Mouse (Mus musculus): Measurements from ENCODE around the gene Dpp6. TPM values are rescaled to one million over a fixed set of nuclear protein-coding genes. Genes with fewer than 3 reads are reported as not detected.

Gene Dpp6
- polyA plus RNA-seq, 1 experiment, result 95.2 TPM

GRCm38 (mm10) chr5:27204721-27205120, 387.7 kb downstream of the Dpp6 start:
- peaks cover 11% of the 10 kb centered on the region for H3K4me1 ChIP-seq (ENCODE audit: control insufficient read depth, insufficient read depth, low read length)
- no peak overlapping the region for H3K4me3 ChIP-seq (ENCODE audit: insufficient read depth, low read length)
- 0 out of 2 replicates have a peak overlapping the region, but pooled peaks have one; percentile 38 for H3K27ac ChIP-seq (ENCODE audit: insufficient read depth, low read length)
- TF ChIP-seq CTCF (IDR thresholded peaks at IDR 0.05; ENCODE audit: extremely low read depth, insufficient read depth, low read length), result no peak
- no peak for TF ChIP-seq POLR2A (IDR thresholded peaks at IDR 0.05; ENCODE audit: extremely low read depth, insufficient read depth, low read length)

GRCm38 (mm10) chr5:27205754-27206153, 388.8 kb downstream of the Dpp6 start:
- Histone ChIP-seq H3K4me1 (ENCODE audit: control insufficient read depth, insufficient read depth, low read length) (peaks cover 11% of the 10 kb centered on the region), H3K27ac (ENCODE audit: insufficient read depth, low read length) (peak overlapping the region; percentile 59; the same call in 1 of the 2 replicates), H3K4me3 (ENCODE audit: insufficient read depth, low read length) (no peak overlapping the region)
- TF ChIP-seq CTCF (IDR thresholded peaks at IDR 0.05; ENCODE audit: extremely low read depth, insufficient read depth, low read length) (no peak), POLR2A (IDR thresholded peaks at IDR 0.05; ENCODE audit: extremely low read depth, insufficient read depth, low read length) (no peak)

GRCm38 (mm10) chr5:27206213-27206612, 389.2 kb downstream of the Dpp6 start:
- Histone ChIP-seq H3K4me3 (ENCODE audit: insufficient read depth, low read length) (no peak overlapping the region), H3K27ac (ENCODE audit: insufficient read depth, low read length) (0 out of 2 replicates have a peak overlapping the region, but pooled peaks have one; percentile 2), H3K4me1 (ENCODE audit: control insufficient read depth, insufficient read depth, low read length) (peaks cover 11% of the 10 kb centered on the region)
- TF ChIP-seq POLR2A (IDR thresholded peaks at IDR 0.05; ENCODE audit: extremely low read depth, insufficient read depth, low read length), result no peak
- no peak for TF ChIP-seq CTCF (IDR thresholded peaks at IDR 0.05; ENCODE audit: extremely low read depth, insufficient read depth, low read length)

GRCm38 (mm10) chr5:27220116-27220515, 403.1 kb downstream of the Dpp6 start:
- no peaks in the 10 kb centered on the region for H3K4me1 ChIP-seq (ENCODE audit: control insufficient read depth, insufficient read depth, low read length)
- TF ChIP-seq CTCF (IDR thresholded peaks at IDR 0.05; ENCODE audit: extremely low read depth, insufficient read depth, low read length) (no peak), POLR2A (IDR thresholded peaks at IDR 0.05; ENCODE audit: extremely low read depth, insufficient read depth, low read length) (no peak)

GRCm38 (mm10) chr5:27242078-27242477, 425.1 kb downstream of the Dpp6 start:
- no peak overlapping the region for H3K4me3 ChIP-seq (ENCODE audit: insufficient read depth, low read length)
- no peak overlapping the region for H3K27ac ChIP-seq (ENCODE audit: insufficient read depth, low read length)
- H3K4me1 ChIP-seq (ENCODE audit: control insufficient read depth, insufficient read depth, low read length), result no peaks in the 10 kb centered on the region
- TF ChIP-seq CTCF (IDR thresholded peaks at IDR 0.05; ENCODE audit: extremely low read depth, insufficient read depth, low read length) (no peak), POLR2A (IDR thresholded peaks at IDR 0.05; ENCODE audit: extremely low read depth, insufficient read depth, low read length) (no peak)

More at GRCm38 (mm10) chr5:27220116-27220515, 403.1 kb downstream of the Dpp6 start:
- no peak overlapping the region for H3K4me3 ChIP-seq (ENCODE audit: insufficient read depth, low read length)
- no peak overlapping the region for H3K27ac ChIP-seq (ENCODE audit: insufficient read depth, low read length)

DNA sequence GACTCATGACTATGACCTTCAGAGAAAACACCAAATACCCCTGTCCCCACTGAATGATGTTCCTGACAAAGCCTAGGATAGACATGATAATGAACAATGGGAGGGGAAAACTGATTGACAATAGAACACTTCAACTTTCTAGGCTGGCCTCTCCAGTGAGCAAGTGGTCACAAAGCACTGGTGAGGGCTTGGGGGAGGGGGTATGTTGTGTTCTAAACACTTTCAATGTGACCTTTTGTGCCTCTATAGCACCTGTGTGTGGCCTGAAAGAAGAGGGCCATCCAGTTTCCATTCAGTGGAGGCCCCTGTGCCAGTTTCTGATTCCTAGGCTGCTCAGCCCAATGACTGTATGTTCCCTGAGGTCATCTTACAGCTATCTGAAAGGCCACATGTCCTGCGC, 426.2 kb downstream of the Dpp6 start:
- no peak overlapping the region for H3K4me3 ChIP-seq (ENCODE audit: insufficient read depth, low read length)
- H3K4me1 ChIP-seq (ENCODE audit: control insufficient read depth, insufficient read depth, low read length), result no peaks in the 10 kb centered on the region
- TF ChIP-seq POLR2A (IDR thresholded peaks at IDR 0.05; ENCODE audit: extremely low read depth, insufficient read depth, low read length) (no peak), CTCF (IDR thresholded peaks at IDR 0.05; ENCODE audit: extremely low read depth, insufficient read depth, low read length) (no peak)
- H3K27ac ChIP-seq (ENCODE audit: insufficient read depth, low read length), result no peak overlapping the region

DNA sequence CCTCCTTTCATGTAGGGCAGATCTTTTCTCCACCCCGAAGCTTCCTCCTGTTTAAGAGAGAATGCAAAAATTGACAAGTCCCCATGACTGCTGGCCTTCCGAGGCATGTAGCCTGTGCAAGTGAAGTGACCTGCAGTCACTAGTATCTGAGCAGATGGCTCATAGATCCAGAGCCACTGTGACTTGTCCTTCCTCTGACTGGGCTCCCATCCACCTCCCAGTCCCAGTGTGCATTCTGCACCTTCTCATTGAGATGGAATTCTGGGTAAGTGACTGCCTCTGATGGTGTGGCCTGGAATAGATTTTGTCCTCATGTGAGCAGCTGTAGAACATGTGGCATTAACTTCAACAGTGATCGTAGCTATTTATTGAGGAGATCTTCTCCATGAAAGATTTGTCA, 430.8 kb downstream of the Dpp6 start:
- peaks cover 1% of the 10 kb centered on the region; the same call in 1 of the 2 replicates for H3K4me1 ChIP-seq (ENCODE audit: control insufficient read depth, insufficient read depth, low read length)
- no peak overlapping the region for H3K27ac ChIP-seq (ENCODE audit: insufficient read depth, low read length)
- TF ChIP-seq POLR2A (IDR thresholded peaks at IDR 0.05; ENCODE audit: extremely low read depth, insufficient read depth, low read length) (no peak), CTCF (IDR thresholded peaks at IDR 0.05; ENCODE audit: extremely low read depth, insufficient read depth, low read length) (no peak)
- no peak overlapping the region for H3K4me3 ChIP-seq (ENCODE audit: insufficient read depth, low read length)

DNA sequence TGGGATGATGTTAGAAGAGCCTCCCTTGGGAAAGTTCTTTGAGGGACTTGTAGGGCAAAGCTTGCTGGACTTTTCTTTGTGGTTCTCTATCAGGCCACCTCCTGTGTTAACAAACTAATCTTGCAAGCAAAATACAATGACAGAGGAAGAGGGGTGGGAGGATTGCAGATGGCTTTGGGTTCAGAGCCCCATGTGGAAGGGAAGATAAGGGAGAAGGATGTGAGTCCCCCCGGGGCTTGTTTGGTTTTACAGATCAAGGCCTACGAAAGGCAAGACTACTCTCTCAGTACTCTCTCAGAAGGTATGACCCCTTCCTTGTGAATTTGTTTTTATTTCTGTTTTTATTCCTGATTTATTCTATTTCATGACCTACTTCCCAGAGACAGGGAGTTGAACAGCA, 431.7 kb downstream of the Dpp6 start:
- Histone ChIP-seq H3K4me1 (ENCODE audit: control insufficient read depth, insufficient read depth, low read length) (peaks cover 1% of the 10 kb centered on the region; the same call in 1 of the 2 replicates), H3K4me3 (ENCODE audit: insufficient read depth, low read length) (no peak overlapping the region), H3K27ac (ENCODE audit: insufficient read depth, low read length) (no peak overlapping the region)
- TF ChIP-seq POLR2A (IDR thresholded peaks at IDR 0.05; ENCODE audit: extremely low read depth, insufficient read depth, low read length), result no peak
- no peak for TF ChIP-seq CTCF (IDR thresholded peaks at IDR 0.05; ENCODE audit: extremely low read depth, insufficient read depth, low read length)

DNA sequence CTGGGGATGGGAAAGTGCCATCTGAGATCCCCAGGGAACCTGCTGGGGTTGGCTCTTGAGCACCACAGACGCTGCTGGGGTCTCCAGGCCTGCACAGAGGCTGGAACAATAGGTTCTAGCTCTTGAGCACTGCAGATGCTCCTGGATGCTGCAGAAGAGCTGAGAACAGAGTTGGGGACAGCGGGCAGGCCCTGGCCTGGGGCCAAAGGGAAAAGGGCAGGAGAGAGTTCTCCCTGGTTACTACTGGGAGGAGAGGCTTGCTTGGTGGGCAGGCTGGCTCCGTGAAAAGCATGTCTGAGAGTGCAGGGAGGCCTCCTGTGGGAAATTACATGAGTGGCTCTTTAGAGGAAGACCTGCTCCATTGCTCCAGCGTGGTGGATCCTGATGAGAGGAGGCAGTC, 432.9 kb downstream of the Dpp6 start:
- TF ChIP-seq CTCF (IDR thresholded peaks at IDR 0.05; ENCODE audit: extremely low read depth, insufficient read depth, low read length) (no peak), POLR2A (IDR thresholded peaks at IDR 0.05; ENCODE audit: extremely low read depth, insufficient read depth, low read length) (no peak)
- Histone ChIP-seq H3K4me1 (ENCODE audit: control insufficient read depth, insufficient read depth, low read length) (peaks cover 1% of the 10 kb centered on the region; the same call in 1 of the 2 replicates), H3K4me3 (ENCODE audit: insufficient read depth, low read length) (no peak overlapping the region), H3K27ac (ENCODE audit: insufficient read depth, low read length) (no peak overlapping the region)

GRCm38 (mm10) chr5:27250906-27251305, 433.9 kb downstream of the Dpp6 start:
- Histone ChIP-seq H3K27ac (ENCODE audit: insufficient read depth, low read length) (no peak overlapping the region), H3K4me1 (ENCODE audit: control insufficient read depth, insufficient read depth, low read length) (peaks cover 4% of the 10 kb centered on the region), H3K4me3 (ENCODE audit: insufficient read depth, low read length) (no peak overlapping the region)
- no peak for TF ChIP-seq CTCF (IDR thresholded peaks at IDR 0.05; ENCODE audit: extremely low read depth, insufficient read depth, low read length)
- no peak for TF ChIP-seq POLR2A (IDR thresholded peaks at IDR 0.05; ENCODE audit: extremely low read depth, insufficient read depth, low read length)

Measured in cortical plate, adult 2 months (tissue).